Mouse (Mus musculus) E14TG2a.4 (cell line): ENCODE data around the gene Smok2b.
"Not testable (repeated sequence)": the region's sequence is repeated elsewhere in the genome, so short reads cannot be mapped to it uniquely, and the experiment has no call there.

ENCODE experiments used
- H3K27me3 ChIP-seq: 2 replicates; pipeline ENCODE4 v1.6.1; 2014; ENCODE audit warnings: low read length, control low read depth; ENCODE audit not compliant: insufficient read depth
- H3K36me3 ChIP-seq: 2 replicates; pipeline ENCODE4 v1.6.1; 2014; ENCODE audit warnings: low read length, control low read depth; ENCODE audit not compliant: insufficient read depth
- H3K4me1 ChIP-seq: replicated peaks from 2 replicates; pipeline ENCODE4 v1.6.1; 2014; ENCODE audit warnings: low read depth, low read length, control low read depth
- H3K4me3 ChIP-seq: replicated peaks from 2 replicates; pipeline ENCODE4 v1.5.1; 2014; ENCODE audit warnings: mild to moderate bottlenecking, low read length
- H3K9me3 ChIP-seq: 2 replicates; pipeline ENCODE4 v1.6.1; 2014; ENCODE audit warnings: low read length, control low read depth

Gene Smok2b

GRCm38 (mm10) chr17:13229957-13230356, at the start of gene Smok2b:
Gene Smok2b (plus strand): TSS chr17:13230257.
- not testable (repeated sequence) for H3K27me3 ChIP-seq, H3K36me3 ChIP-seq
- peaks cover 46% of the 10 kb centered on the region for H3K9me3 ChIP-seq

GRCm38 (mm10) chr17:13180491-13180890, 49.6 kb upstream of the Smok2b start:
- not testable (repeated sequence) for H3K27me3 ChIP-seq, H3K9me3 ChIP-seq, H3K4me1 ChIP-seq, H3K36me3 ChIP-seq, H3K4me3 ChIP-seq

More at GRCm38 (mm10) chr17:13229957-13230356, at the start of gene Smok2b:
- H3K4me3 ChIP-seq, H3K4me1 ChIP-seq: not testable (repeated sequence)

- not testable (repeated sequence) for H3K36me3 ChIP-seq, H3K4me1 ChIP-seq, H3K9me3 ChIP-seq, H3K4me3 ChIP-seq, H3K27me3 ChIP-seq
Observed at GRCm38 (mm10) chr17:13182712-13183111, 47.3 kb upstream of the Smok2b start.

- not testable (repeated sequence) for H3K27me3 ChIP-seq, H3K36me3 ChIP-seq, H3K4me1 ChIP-seq, H3K4me3 ChIP-seq, H3K9me3 ChIP-seq
Observed at GRCm38 (mm10) chr17:13184514-13184913, 45.5 kb upstream of the Smok2b start.

GRCm38 (mm10) chr17:13186541-13186940, 43.5 kb upstream of the Smok2b start:
- H3K4me3 ChIP-seq, H3K4me1 ChIP-seq, H3K27me3 ChIP-seq, H3K9me3 ChIP-seq, H3K36me3 ChIP-seq: not testable (repeated sequence)

- not testable (repeated sequence) for H3K27me3 ChIP-seq, H3K4me1 ChIP-seq, H3K4me3 ChIP-seq, H3K9me3 ChIP-seq, H3K36me3 ChIP-seq
Observed at GRCm38 (mm10) chr17:13187621-13188020, 42.4 kb upstream of the Smok2b start.

GRCm38 (mm10) chr17:13188846-13189245, 41.2 kb upstream of the Smok2b start:
- not testable (repeated sequence) for H3K4me1 ChIP-seq, H3K27me3 ChIP-seq, H3K36me3 ChIP-seq, H3K9me3 ChIP-seq, H3K4me3 ChIP-seq

GRCm38 (mm10) chr17:13190836-13191583, 39.0 kb upstream of the Smok2b start:
- not testable (repeated sequence) for H3K4me1 ChIP-seq, H3K9me3 ChIP-seq, H3K4me3 ChIP-seq, H3K36me3 ChIP-seq, H3K27me3 ChIP-seq

GRCm38 (mm10) chr17:13196486-13196885, 33.6 kb upstream of the Smok2b start:
- H3K36me3 ChIP-seq, H3K27me3 ChIP-seq, H3K4me3 ChIP-seq, H3K4me1 ChIP-seq, H3K9me3 ChIP-seq: not testable (repeated sequence)

GRCm38 (mm10) chr17:13198812-13199211, 31.2 kb upstream of the Smok2b start:
- H3K4me1 ChIP-seq, H3K36me3 ChIP-seq, H3K4me3 ChIP-seq, H3K9me3 ChIP-seq, H3K27me3 ChIP-seq: not testable (repeated sequence)

GRCm38 (mm10) chr17:13199880-13200409, 30.1 kb upstream of the Smok2b start:
- H3K27me3 ChIP-seq, H3K9me3 ChIP-seq, H3K4me1 ChIP-seq, H3K4me3 ChIP-seq, H3K36me3 ChIP-seq: not testable (repeated sequence)

- not testable (repeated sequence) for H3K9me3 ChIP-seq, H3K4me3 ChIP-seq, H3K36me3 ChIP-seq, H3K27me3 ChIP-seq, H3K4me1 ChIP-seq
Observed at GRCm38 (mm10) chr17:13201551-13201950, 28.5 kb upstream of the Smok2b start.

GRCm38 (mm10) chr17:13202453-13203107, 27.5 kb upstream of the Smok2b start:
- H3K27me3 ChIP-seq, H3K4me1 ChIP-seq, H3K4me3 ChIP-seq, H3K36me3 ChIP-seq: not testable (repeated sequence)
- peaks cover 11% of the 10 kb centered on the region for H3K9me3 ChIP-seq

GRCm38 (mm10) chr17:13205247-13205646, 24.8 kb upstream of the Smok2b start:
- H3K4me1 ChIP-seq, H3K4me3 ChIP-seq, H3K36me3 ChIP-seq, H3K27me3 ChIP-seq: not testable (repeated sequence)
- H3K9me3 ChIP-seq: peaks cover 25% of the 10 kb centered on the region
